Mouse (Mus musculus) MEL-GATA-1-ER (cell line): ENCODE measurements around the gene Zbtb9.

Experiments used
- DNase-seq: peaks from one replicate; pipeline ENCODE4 v3.0.0-alpha.2; 2012; ENCODE audit warnings: low read depth; ENCODE audit errors: extremely low read depth

Zbtb9 gene

DNA sequence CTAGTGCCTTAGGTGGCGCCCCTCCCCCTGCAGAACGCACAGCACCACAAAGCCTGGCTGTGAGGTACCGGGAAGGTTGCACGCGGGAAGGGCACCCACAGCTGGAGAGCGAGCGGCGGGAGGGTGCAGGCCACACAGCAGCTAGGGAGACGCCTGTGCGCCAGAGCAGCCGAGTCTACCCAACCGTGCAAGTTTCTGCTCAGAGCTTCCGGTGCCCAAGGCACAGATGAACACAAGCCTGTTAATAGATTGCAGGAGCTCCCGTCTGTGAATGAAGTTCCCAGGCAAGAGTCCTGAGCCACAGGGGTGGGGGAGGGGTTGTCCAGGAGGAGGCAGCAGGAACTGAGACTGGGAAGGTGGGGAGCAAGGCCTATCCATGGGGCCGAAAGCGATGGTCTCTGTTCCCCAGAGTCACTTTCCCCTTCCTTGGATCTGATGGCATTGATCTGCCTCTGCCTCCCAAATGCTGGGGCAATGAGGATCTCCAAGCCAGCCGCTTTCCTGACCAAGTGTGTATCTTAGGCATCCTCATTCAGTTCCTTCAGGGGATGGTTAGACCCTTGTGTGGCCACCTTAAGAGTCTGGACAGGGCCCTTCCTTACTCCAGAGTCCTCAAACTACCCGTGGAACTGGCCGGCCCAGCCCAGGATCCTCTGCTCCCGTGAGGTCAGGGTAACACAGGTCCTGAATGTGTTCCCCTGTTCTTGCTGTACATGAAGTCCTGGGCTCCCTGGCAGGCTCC is 67.5 kb downstream of the Zbtb9 start:
- DNase-seq: no peak

- DNase-seq: no peak
Measured at GRCm38 (mm10) chr17:27041046-27041786, 68.2 kb downstream of the Zbtb9 start.

- no peak for DNase-seq
Measured at GRCm38 (mm10) chr17:27041787-27042055, 68.8 kb downstream of the Zbtb9 start.

DNA sequence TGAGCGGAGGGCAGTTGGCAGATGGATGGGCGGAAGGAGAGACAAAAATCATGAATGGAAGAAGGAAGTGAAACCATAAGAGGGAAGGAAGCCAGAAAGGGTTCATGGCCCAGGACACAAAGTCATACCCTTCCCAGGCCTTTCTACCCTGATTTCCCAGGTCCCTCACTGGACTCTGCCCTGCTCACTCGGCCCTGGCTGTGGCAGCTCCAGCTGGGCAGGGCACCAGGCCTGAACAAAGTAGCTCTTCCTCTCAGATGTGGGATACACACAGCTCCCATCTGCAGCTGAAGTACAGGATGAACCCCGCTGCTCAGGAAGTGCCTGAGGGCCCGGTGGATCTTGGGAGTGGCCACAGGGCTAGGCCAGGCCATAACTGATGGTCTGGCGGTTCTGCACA is 69.9 kb downstream of the Zbtb9 start:
- no peak for DNase-seq

DNA sequence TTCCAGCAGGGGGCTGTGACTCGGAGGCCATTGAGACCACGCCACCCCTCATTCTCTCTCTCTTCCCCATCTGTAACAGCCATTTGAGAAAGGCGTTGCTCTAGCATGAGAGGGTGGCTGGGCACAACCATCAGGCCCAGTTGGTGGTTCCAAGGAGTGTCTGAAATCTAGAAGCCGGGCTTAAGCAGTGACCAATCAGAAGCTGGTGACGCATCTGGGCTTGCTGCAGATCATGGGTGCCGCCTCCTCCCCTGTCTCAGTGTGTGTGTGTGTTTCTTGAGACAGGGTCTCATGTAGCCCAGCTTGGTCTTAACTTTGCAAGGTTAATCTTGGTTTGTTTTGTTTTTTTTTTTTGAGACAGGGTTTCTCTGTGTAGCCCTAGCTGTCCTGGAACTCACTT is 72.2 kb downstream of the Zbtb9 start:
- no peak for DNase-seq

- no peak for DNase-seq
Measured at GRCm38 (mm10) chr17:27047762-27048444, 74.9 kb downstream of the Zbtb9 start.

DNA sequence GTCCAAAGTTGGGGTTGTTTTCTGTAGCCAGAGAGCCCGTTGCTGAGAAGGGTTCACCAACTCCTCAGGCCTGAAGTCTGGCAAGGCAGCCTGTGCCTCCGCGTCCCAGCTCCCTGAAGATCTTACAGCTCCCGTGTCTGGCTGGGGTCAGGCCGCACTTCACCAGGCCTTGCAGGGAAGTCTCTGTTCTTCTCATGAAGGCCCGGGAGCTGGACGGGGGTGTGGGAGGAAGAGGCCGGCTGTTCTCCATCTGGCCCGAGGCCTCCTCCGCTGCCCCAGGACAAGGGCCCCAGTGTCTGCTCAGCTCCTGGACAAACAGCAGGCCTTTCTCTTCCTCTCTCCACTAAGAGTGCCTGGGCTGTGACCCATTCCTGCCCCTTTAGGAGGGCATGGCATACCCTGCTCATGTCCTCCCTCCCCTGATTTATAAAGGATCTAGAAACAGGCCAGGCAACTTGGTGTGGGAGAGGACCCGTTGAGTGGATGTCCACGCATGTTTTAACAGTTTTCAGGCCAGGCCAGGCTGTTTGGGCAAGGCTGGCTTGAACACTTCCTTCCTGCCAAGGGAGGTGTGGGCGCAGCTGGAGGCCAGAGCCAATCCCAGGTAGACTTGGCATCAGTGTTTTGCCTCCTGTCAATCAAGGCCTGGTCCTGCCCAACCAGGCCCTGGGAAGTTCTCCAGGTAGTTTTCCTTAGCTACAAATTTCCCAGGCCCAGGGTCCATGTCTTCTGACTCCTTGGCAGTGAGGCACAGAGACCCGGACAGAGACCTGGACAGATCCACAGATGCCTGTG is 75.7 kb downstream of the Zbtb9 start:
- no peak for DNase-seq

GRCm38 (mm10) chr17:27050853-27051252 is 77.9 kb downstream of the Zbtb9 start:
- no peak for DNase-seq

DNA sequence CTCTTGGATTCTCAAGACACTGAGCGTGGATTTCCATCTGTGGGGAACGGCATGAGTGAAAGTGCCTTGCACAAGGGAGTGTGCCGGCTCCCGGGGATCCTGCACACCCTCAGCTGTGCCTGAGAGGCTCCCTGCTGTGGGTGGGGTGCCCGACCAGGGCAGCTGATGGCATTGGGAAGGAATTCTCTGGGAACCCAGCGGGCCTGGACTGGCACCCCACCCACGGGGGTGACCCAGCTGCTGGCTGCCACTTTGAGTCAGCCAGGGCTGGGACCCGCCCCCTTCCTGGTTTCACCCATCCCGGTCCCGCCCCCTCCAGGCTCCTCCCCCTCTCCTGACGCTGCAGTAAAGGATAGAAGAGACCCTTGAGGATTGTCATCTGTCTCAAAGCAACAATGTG is 78.5 kb downstream of the Zbtb9 start:
- peak; percentile 27 for DNase-seq

DNA sequence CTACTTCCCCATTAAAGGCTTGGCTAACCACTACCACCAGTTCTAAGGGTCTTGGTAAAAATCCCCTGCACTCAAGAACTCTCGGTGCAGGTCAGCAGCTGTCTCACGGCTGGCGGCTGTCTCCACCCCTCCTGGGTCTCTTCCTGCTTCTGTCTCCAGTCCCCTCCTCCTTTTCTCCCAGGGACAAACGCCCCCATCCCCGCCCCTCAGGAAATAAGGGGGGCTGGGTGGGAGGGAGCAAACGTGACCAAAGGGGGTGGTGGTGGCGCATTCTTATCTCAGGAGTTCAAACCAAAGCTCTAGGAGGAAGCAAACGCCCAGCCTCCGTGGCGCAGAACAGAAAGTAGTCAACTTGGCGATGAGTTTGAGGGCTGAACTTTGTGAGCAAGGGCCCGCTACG is 83.2 kb downstream of the Zbtb9 start:
- DNase-seq: peak; percentile 93

DNA sequence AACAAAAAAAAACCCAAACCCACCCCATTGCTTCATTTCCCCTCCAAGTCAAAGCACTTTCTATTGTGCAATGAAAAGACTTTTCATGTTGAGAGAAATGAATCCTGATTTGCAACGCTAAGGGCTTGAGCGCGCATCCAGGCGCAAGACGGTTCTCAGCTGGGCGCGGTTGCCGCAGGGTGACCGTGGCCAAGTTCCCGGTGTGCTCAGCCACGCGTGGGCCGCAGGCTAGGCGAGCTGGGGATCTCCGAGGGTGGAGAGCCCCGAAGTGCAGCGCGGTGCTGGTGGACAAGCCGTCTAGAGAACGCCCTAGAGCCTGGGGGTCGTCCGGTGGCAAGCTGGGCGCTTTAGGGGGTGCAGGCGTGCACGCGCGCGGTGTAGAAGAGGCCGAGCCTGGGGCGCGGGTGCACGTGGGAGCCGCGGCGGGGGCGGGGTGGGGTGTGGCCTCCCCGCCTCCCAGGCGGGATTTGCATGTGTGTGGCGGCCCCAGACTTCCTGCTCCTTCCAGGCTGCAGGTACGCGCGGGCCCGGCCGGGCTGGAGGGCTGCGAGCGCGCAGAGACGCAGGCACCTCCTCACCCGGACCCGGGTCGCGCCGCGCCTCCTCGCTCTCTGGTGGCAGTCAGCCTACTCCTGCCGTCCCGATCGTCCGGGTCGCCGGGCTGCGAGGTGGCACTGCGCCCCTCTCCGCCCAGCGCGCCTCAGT is 84.0 kb downstream of the Zbtb9 start, which contains the start of gene Itpr3:
TSS of gene Itpr3 (plus strand) at position 493 of the 705 bp plus-strand sequence.
- peak; percentile 39 for DNase-seq

- peak; percentile 11 for DNase-seq
Measured at GRCm38 (mm10) chr17:27057517-27058055, 84.6 kb downstream of the Zbtb9 start.
